Mouse (Mus musculus): Measurements from ENCODE around the gene Fxyd7.
A peak's percentile ranks its signal among the peaks of the same experiment; 100 is the strongest.

The Fxyd7 gene

GRCm38 (mm10) chr7:31000505-31001020, 50.7 kb downstream of the Fxyd7 start:
- peak; percentile 89 for DNase-seq

- DNase-seq = no peak
Measured at GRCm38 (mm10) chr7:30996491-30996890, 54.8 kb downstream of the Fxyd7 start.

GRCm38 (mm10) chr7:30993986-30994385, 57.3 kb downstream of the Fxyd7 start:
- no peak for DNase-seq

All from lung, postnatal 10 days (tissue).